Mouse (Mus musculus) bone marrow macrophage, adult 2 months (primary cell): ENCODE results near the gene Hyal2.

Experiments used
- CTCF ChIP-seq: IDR thresholded peaks from 2 replicates; pipeline ENCODE4 v1.5.1; 2012; ENCODE audit warnings: low read depth, mild to moderate bottlenecking, low read length, moderate library complexity
- POLR2A ChIP-seq: IDR thresholded peaks from 2 replicates; pipeline ENCODE4 v1.6.1; 2012; ENCODE audit warnings: mild to moderate bottlenecking, low read depth, low read length, borderline replicate concordance

GRCm38 (mm10) chr9:107587833-107588639, 20.3 kb downstream of the Hyal2 start:
- TF ChIP-seq POLR2A (no peak), CTCF (no peak)
